Mouse (Mus musculus): ENCODE measurements around the gene Nckap5.

GRCm38 (mm10) chr1:125996540-125996939 lies 834.1 kb downstream of the Nckap5 start:
- no peak for TF ChIP-seq POLR2A (IDR thresholded peaks at IDR 0.05; ENCODE audit: low read depth, low read length)
- no peak for TF ChIP-seq CTCF (conservative IDR thresholded peaks at IDR 0.05; ENCODE audit: insufficient read depth, insufficient read length, low read depth, low read length)
